Mouse (Mus musculus) neural tube, embryonic 14.5 days (tissue): ENCODE results near the gene Npb. TPM values are rescaled to one million over a fixed set of nuclear protein-coding genes. Genes with fewer than 3 reads are reported as not detected.
"Not testable (repeated sequence)": the region's sequence is repeated elsewhere in the genome, so short reads cannot be mapped to it uniquely, and the experiment has no call there.

ENCODE experiments used
- ATAC-seq: fragments of 200-750 bp; cut with Nextera tagmentation; 2 replicates; pipeline ENCODE4 v1.8.0; 2017; ENCODE audit warnings: low read depth, mild to moderate bottlenecking, moderate TSS enrichment, moderate library complexity
- H3K27ac ChIP-seq: fragments of 300-500 bp; sonication (generic); 2 replicates; pipeline ENCODE4 v1.5.1; 2014; ENCODE audit warnings: low read depth, mild to moderate bottlenecking, control low read depth, low read length, moderate library complexity, mixed read lengths
- H3K27me3 ChIP-seq: fragments of 300-500 bp; sonication (generic); 2 replicates; pipeline ENCODE4 v1.6.1; 2014; ENCODE audit warnings: low read length; ENCODE audit not compliant: control insufficient read depth, insufficient read depth
- H3K36me3 ChIP-seq: fragments of 300-500 bp; sonication (generic); 2 replicates; pipeline ENCODE4 v1.6.1; 2014; ENCODE audit warnings: low read length, mixed read lengths; ENCODE audit not compliant: control insufficient read depth, insufficient read depth
- H3K4me1 ChIP-seq: fragments of 300-500 bp; sonication (generic); 2 replicates; pipeline ENCODE4 v1.6.1; 2014; ENCODE audit warnings: low read length; ENCODE audit not compliant: control insufficient read depth, insufficient read depth
- H3K4me2 ChIP-seq: fragments of 300-500 bp; sonication (generic); 2 replicates; pipeline ENCODE4 v1.6.1; 2014; ENCODE audit warnings: mild to moderate bottlenecking, low read depth, low read length, control low read depth
- H3K4me3 ChIP-seq: fragments of 300-500 bp; sonication (generic); 2 replicates; pipeline ENCODE4 v1.5.1; 2014; ENCODE audit warnings: low read depth, low read length, control low read depth, mixed read lengths
- H3K9ac ChIP-seq: fragments of 300-500 bp; sonication (generic); replicated peaks from 2 replicates; pipeline ENCODE4 v1.6.1; 2014; ENCODE audit warnings: low read depth, mild to moderate bottlenecking, control low read depth, low read length, mixed read lengths
- H3K9me3 ChIP-seq: fragments of 300-500 bp; sonication (generic); 2 replicates; pipeline ENCODE4 v1.6.1; 2016; ENCODE audit warnings: low read length; ENCODE audit not compliant: control insufficient read depth
- WGBS: fragments of 180-500 bp; shearing (Covaris S2); extraction: QIAGEN DNeasy Blood & Tissue Kit; methylation state at CpG from one replicate; pipeline ENCODE4 v1.1.7; 2014; 5-methylcytosine and 5-hydroxymethylcytosine counted together
- polyA plus RNA-seq: library from polyadenylated mRNA; unstranded; fragments of >200 nt; fragmentation: Nextera tagmentation; extraction: Ambion mirVana; gene quantifications from 2 replicates; pipeline ENCODE4 v1.2.1, GENCODE M21; 2014

Gene Npb
- 1.3 TPM in 1 of 2 replicates, not detected in the other for polyA plus RNA-seq

- H3K4me2 ChIP-seq, result peak within 1 kb of the TSS; percentile 39
- peak within 1 kb of the TSS; percentile 11; the same call in 1 of the 2 replicates for H3K9ac ChIP-seq
- H3K36me3 ChIP-seq, result peaks cover 43% of the 10 kb centered on the region
- no peak within 1 kb of the TSS for H3K27ac ChIP-seq
- H3K9me3 ChIP-seq, result no peaks in the 10 kb centered on the region
- 0 out of 2 replicates have a peak, but pooled peaks cover 3% of the 10 kb centered on the region for H3K27me3 ChIP-seq
- H3K4me3 ChIP-seq, result peak within 1 kb of the TSS; percentile 9; the same call in 1 of the 2 replicates
- 6% methylated on average over 45 of the region's 45 CpGs for WGBS
- ATAC-seq, result peak; percentile 14; the same call in 1 of the 2 replicates
- H3K4me1 ChIP-seq, result peaks cover 7% of the 10 kb centered on the region; the same call in 1 of the 2 replicates
Observed at GRCm38 (mm10) chr11:120608241-120609034, at the start of gene Npb. TSS of gene Npb (plus strand) at chr11:120608477.

GRCm38 (mm10) chr11:120558843-120559242 is 49.4 kb upstream of the Npb start:
- not testable (repeated sequence) for H3K27me3 ChIP-seq, H3K27ac ChIP-seq, H3K4me3 ChIP-seq, H3K4me2 ChIP-seq, H3K4me1 ChIP-seq, H3K9ac ChIP-seq, ATAC-seq, H3K9me3 ChIP-seq
- peaks cover 39% of the 10 kb centered on the region for H3K36me3 ChIP-seq
- 85% methylated on average over 6 of the region's 6 CpGs for WGBS

- ATAC-seq, result no peak
- no peaks in the 10 kb centered on the region for H3K4me1 ChIP-seq
- no peaks in the 10 kb centered on the region for H3K9me3 ChIP-seq
- H3K27me3 ChIP-seq, result no peaks in the 10 kb centered on the region
- peaks cover 60% of the 10 kb centered on the region for H3K36me3 ChIP-seq
- no peak overlapping the region for H3K4me3 ChIP-seq
- WGBS, result 95% methylated on average over 13 of the region's 13 CpGs
- H3K27ac ChIP-seq, result no peak overlapping the region
- H3K4me2 ChIP-seq, result no peak overlapping the region
- H3K9ac ChIP-seq, result no peak overlapping the region
Observed at GRCm38 (mm10) chr11:120560952-120561728, 47.1 kb upstream of the Npb start.

GRCm38 (mm10) chr11:120562949-120563348 is 45.3 kb upstream of the Npb start:
- Histone ChIP-seq H3K36me3 (peaks cover 78% of the 10 kb centered on the region), H3K4me3 (no peak overlapping the region), H3K9me3 (no peaks in the 10 kb centered on the region), H3K27me3 (no peaks in the 10 kb centered on the region), H3K9ac (no peak overlapping the region), H3K27ac (no peak overlapping the region), H3K4me2 (no peak overlapping the region), H3K4me1 (no peaks in the 10 kb centered on the region)
- WGBS, result 96% methylated on average over 13 of the region's 13 CpGs
- no peak for ATAC-seq

DNA sequence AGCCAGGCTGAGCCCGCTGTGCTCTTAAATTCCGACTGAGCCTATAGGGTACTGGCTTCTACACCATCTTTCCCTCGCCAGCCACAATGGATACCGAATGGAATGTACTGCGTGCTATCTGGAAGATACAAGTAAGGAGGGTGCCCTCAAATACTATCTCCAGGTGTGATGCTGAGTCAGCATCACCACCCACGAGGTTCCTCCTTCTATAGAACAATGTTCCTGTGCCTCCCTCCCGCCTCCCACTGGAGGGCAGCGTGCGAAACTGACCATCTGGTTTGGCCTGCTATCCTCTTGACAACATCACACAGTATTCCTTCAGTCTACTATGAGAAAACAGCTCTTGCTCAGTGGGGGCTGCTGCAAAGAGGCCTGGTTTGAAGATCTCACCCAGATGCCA is 43.2 kb upstream of the Npb start:
- no peak overlapping the region for H3K4me3 ChIP-seq
- H3K27ac ChIP-seq, result no peak overlapping the region
- H3K4me2 ChIP-seq, result no peak overlapping the region
- H3K4me1 ChIP-seq, result no peaks in the 10 kb centered on the region
- WGBS, result 91% methylated on average over 9 of the region's 9 CpGs
- H3K36me3 ChIP-seq, result peaks cover 88% of the 10 kb centered on the region
- no peaks in the 10 kb centered on the region for H3K27me3 ChIP-seq
- ATAC-seq, result no peak
- no peak overlapping the region for H3K9ac ChIP-seq
- no peaks in the 10 kb centered on the region for H3K9me3 ChIP-seq

DNA sequence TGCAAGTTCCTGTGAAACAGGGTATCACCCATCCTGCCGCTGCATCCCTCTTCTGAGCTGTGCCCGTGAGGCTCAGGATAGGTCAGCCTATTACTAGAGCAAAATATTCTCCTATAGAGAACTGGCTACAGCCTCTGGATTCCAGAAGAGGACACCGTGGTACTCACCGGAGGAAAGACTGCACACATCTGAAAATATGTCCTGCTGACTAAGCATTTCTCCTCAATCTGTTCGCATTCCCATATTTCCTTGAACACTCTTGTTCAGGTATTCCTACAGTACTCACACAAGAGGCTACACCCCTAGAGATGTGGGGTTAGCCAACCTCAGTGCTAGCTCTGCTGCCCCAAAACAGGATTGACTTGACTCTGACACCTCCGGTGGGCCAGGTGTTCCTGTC is 40.0 kb upstream of the Npb start:
- Histone ChIP-seq H3K9ac (no peak overlapping the region), H3K4me2 (no peak overlapping the region), H3K27ac (no peak overlapping the region), H3K36me3 (peaks cover 64% of the 10 kb centered on the region), H3K4me1 (peaks cover 8% of the 10 kb centered on the region), H3K27me3 (no peaks in the 10 kb centered on the region), H3K9me3 (no peaks in the 10 kb centered on the region), H3K4me3 (no peak overlapping the region)
- no peak for ATAC-seq
- WGBS, result 92% methylated on average over 6 of the region's 6 CpGs

DNA sequence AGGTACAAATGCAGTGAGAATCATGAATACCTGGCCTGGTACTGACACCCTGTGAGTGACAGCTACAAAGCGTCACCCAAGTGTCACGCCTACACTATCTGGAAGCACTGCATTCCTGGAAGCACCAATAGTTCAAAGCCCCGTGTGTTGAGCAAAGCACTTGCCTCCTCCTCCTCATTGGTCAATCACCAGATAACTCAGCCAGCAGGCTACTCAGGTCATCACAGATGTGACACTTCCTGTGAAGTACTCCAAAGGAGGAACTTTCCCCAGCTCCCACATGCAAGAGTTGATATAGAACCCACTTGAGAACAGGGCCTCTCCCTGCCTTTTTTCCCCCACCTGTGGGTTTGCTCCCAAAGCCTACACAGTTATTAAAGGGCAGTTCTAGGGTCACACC is 37.2 kb upstream of the Npb start:
- ATAC-seq, result no peak
- Histone ChIP-seq H3K4me3 (no peak overlapping the region; the same call in 1 of the 2 replicates), H3K9me3 (no peaks in the 10 kb centered on the region), H3K27me3 (no peaks in the 10 kb centered on the region), H3K4me1 (peaks cover 16% of the 10 kb centered on the region), H3K27ac (no peak overlapping the region), H3K36me3 (peaks cover 37% of the 10 kb centered on the region), H3K4me2 (peak overlapping the region; percentile 95; the same call in 1 of the 2 replicates), H3K9ac (no peak overlapping the region; the same call in 1 of the 2 replicates)
- WGBS, result 89% methylated on average over 3 of the region's 3 CpGs

- ATAC-seq, result no peak
- H3K9me3 ChIP-seq, result no peaks in the 10 kb centered on the region
- peak overlapping the region; percentile 56 for H3K27ac ChIP-seq
- WGBS, result 15% methylated on average over 11 of the region's 11 CpGs
- H3K27me3 ChIP-seq, result no peaks in the 10 kb centered on the region
- peak overlapping the region; percentile 72 for H3K9ac ChIP-seq
- H3K4me2 ChIP-seq, result peak overlapping the region; percentile 95
- H3K4me1 ChIP-seq, result peaks cover 16% of the 10 kb centered on the region
- H3K36me3 ChIP-seq, result peaks cover 30% of the 10 kb centered on the region
- H3K4me3 ChIP-seq, result peak overlapping the region; percentile 68
Observed at GRCm38 (mm10) chr11:120571754-120572416, 36.4 kb upstream of the Npb start.
